Mouse (Mus musculus) kidney, embryonic 15.5 days (tissue): ENCODE data around the gene Klhdc1. TPM values are rescaled to one million over a fixed set of nuclear protein-coding genes. Genes with fewer than 3 reads are reported as not detected.

Experiments used
- ATAC-seq: fragments of 200-750 bp; cut with Nextera tagmentation; replicated peaks from 2 replicates; pipeline ENCODE4 v1.8.0; 2017; ENCODE audit warnings: moderate TSS enrichment; ENCODE audit not compliant: low FRiP score
- H3K27ac ChIP-seq: fragments of 300-500 bp; sonication (generic); 2 replicates; pipeline ENCODE4 v1.5.1; 2015; ENCODE audit warnings: mild to moderate bottlenecking, inconsistent platforms
- H3K27me3 ChIP-seq: fragments of 300-500 bp; sonication (generic); 2 replicates; pipeline ENCODE4 v1.6.1; 2015; ENCODE audit warnings: inconsistent platforms
- H3K36me3 ChIP-seq: fragments of 300-500 bp; sonication (generic); 2 replicates; pipeline ENCODE4 v1.6.1; 2015; ENCODE audit warnings: inconsistent platforms
- H3K4me1 ChIP-seq: fragments of 300-500 bp; sonication (generic); 2 replicates; pipeline ENCODE4 v1.6.1; 2015; ENCODE audit warnings: inconsistent platforms
- H3K4me2 ChIP-seq: fragments of 300-500 bp; sonication (generic); 2 replicates; pipeline ENCODE4 v1.6.1; 2015; ENCODE audit warnings: moderate library complexity, mild to moderate bottlenecking, inconsistent platforms
- H3K4me3 ChIP-seq: fragments of 300-500 bp; sonication (generic); replicated peaks from 2 replicates; pipeline ENCODE4 v1.5.1; 2015; ENCODE audit warnings: mild to moderate bottlenecking, inconsistent platforms
- H3K9ac ChIP-seq: fragments of 300-500 bp; sonication (generic); 2 replicates; pipeline ENCODE4 v1.6.1; 2015; ENCODE audit warnings: mild to moderate bottlenecking, inconsistent platforms
- H3K9me3 ChIP-seq: fragments of 300-500 bp; sonication (generic); replicated peaks from 2 replicates; pipeline ENCODE4 v1.6.1; 2016; ENCODE audit warnings: inconsistent platforms
- WGBS: fragments of 180-500 bp; shearing (Covaris S2); methylation state at CpG from one replicate; pipeline ENCODE4 v1.1.7; 2015; ENCODE audit warnings: mixed read lengths; 5-methylcytosine and 5-hydroxymethylcytosine counted together
- polyA plus RNA-seq: library from polyadenylated mRNA; unstranded; fragments of >200 nt; fragmentation: Nextera tagmentation; extraction: Ambion mirVana; gene quantifications from 2 replicates; pipeline ENCODE4 v1.2.1, GENCODE M21; 2015

The Klhdc1 gene
- polyA plus RNA-seq, 1 experiment from 2014 or later, result 7.5 TPM

GRCm38 (mm10) chr12:69283146-69283545 is 42.2 kb downstream of the Klhdc1 start:
- no peaks in the 10 kb centered on the region for H3K36me3 ChIP-seq

GRCm38 (mm10) chr12:69287535-69287934 is 46.6 kb downstream of the Klhdc1 start:
- ATAC-seq, result no peak
- H3K27ac ChIP-seq, result no peak overlapping the region
- WGBS, result 91% methylated on average over 8 of the region's 8 CpGs
- H3K9me3 ChIP-seq, result no peaks in the 10 kb centered on the region
- H3K36me3 ChIP-seq, result no peaks in the 10 kb centered on the region
- H3K4me2 ChIP-seq, result no peak overlapping the region
- no peak overlapping the region for H3K4me3 ChIP-seq
- H3K27me3 ChIP-seq, result no peaks in the 10 kb centered on the region
- no peaks in the 10 kb centered on the region for H3K4me1 ChIP-seq
- no peak overlapping the region for H3K9ac ChIP-seq

More at GRCm38 (mm10) chr12:69283146-69283545, 42.2 kb downstream of the Klhdc1 start:
- H3K4me1 ChIP-seq, result no peaks in the 10 kb centered on the region
- no peak for ATAC-seq
- no peaks in the 10 kb centered on the region for H3K9me3 ChIP-seq
- no peak overlapping the region for H3K4me2 ChIP-seq
- no peaks in the 10 kb centered on the region for H3K27me3 ChIP-seq
- H3K4me3 ChIP-seq, result no peak overlapping the region
- H3K9ac ChIP-seq, result no peak overlapping the region
- 88% methylated on average over 7 of the region's 7 CpGs for WGBS
- H3K27ac ChIP-seq, result no peak overlapping the region

GRCm38 (mm10) chr12:69288699-69289098 is 47.7 kb downstream of the Klhdc1 start:
- no peaks in the 10 kb centered on the region for H3K9me3 ChIP-seq
- H3K4me3 ChIP-seq, result no peak overlapping the region
- no peak overlapping the region for H3K27ac ChIP-seq
- no peak overlapping the region for H3K4me2 ChIP-seq
- H3K4me1 ChIP-seq, result no peaks in the 10 kb centered on the region
- H3K9ac ChIP-seq, result no peak overlapping the region
- no peaks in the 10 kb centered on the region for H3K36me3 ChIP-seq
- H3K27me3 ChIP-seq, result no peaks in the 10 kb centered on the region
- no peak for ATAC-seq
- WGBS, result 84% methylated on average over 9 of the region's 9 CpGs

GRCm38 (mm10) chr12:69292401-69292800 is 51.4 kb downstream of the Klhdc1 start:
- no peaks in the 10 kb centered on the region for H3K9me3 ChIP-seq
- ATAC-seq, result no peak
- H3K27me3 ChIP-seq, result no peaks in the 10 kb centered on the region
- H3K4me3 ChIP-seq, result no peak overlapping the region
- H3K9ac ChIP-seq, result no peak overlapping the region
- peaks cover 4% of the 10 kb centered on the region for H3K4me1 ChIP-seq
- no peak overlapping the region for H3K4me2 ChIP-seq
- no peaks in the 10 kb centered on the region for H3K36me3 ChIP-seq
- WGBS, result 86% methylated on average over 6 of the region's 6 CpGs
- H3K27ac ChIP-seq, result no peak overlapping the region

GRCm38 (mm10) chr12:69293815-69294214 is 52.8 kb downstream of the Klhdc1 start:
- no peak for ATAC-seq
- WGBS, result 61% methylated on average over 2 of the region's 2 CpGs
- Histone ChIP-seq H3K27me3 (no peaks in the 10 kb centered on the region), H3K4me3 (no peak overlapping the region), H3K9ac (no peak overlapping the region), H3K27ac (no peak overlapping the region), H3K4me2 (no peak overlapping the region), H3K4me1 (peaks cover 18% of the 10 kb centered on the region), H3K9me3 (no peaks in the 10 kb centered on the region), H3K36me3 (0 out of 2 replicates have a peak, but pooled peaks cover 5% of the 10 kb centered on the region)

GRCm38 (mm10) chr12:69294936-69295335 is 54.0 kb downstream of the Klhdc1 start:
- Histone ChIP-seq H3K9me3 (no peaks in the 10 kb centered on the region), H3K9ac (no peak overlapping the region), H3K4me2 (no peak overlapping the region), H3K27ac (no peak overlapping the region; the same call in 1 of the 2 replicates), H3K4me1 (peaks cover 29% of the 10 kb centered on the region), H3K4me3 (no peak overlapping the region), H3K36me3 (peaks cover 8% of the 10 kb centered on the region), H3K27me3 (no peaks in the 10 kb centered on the region)
- no peak for ATAC-seq
- 87% methylated on average over 2 of the region's 2 CpGs for WGBS

GRCm38 (mm10) chr12:69295651-69296050 is 54.7 kb downstream of the Klhdc1 start:
- Histone ChIP-seq H3K27ac (0 out of 2 replicates have a peak overlapping the region, but pooled peaks have one; percentile 96), H3K4me2 (peak overlapping the region; percentile 62), H3K9ac (peak overlapping the region; percentile 96; the same call in 1 of the 2 replicates), H3K4me3 (peak overlapping the region; percentile 97), H3K27me3 (no peaks in the 10 kb centered on the region), H3K36me3 (peaks cover 15% of the 10 kb centered on the region), H3K9me3 (no peaks in the 10 kb centered on the region), H3K4me1 (peaks cover 29% of the 10 kb centered on the region)
- 57% methylated on average over 4 of the region's 4 CpGs for WGBS
- no peak for ATAC-seq

GRCm38 (mm10) chr12:69296511-69297410 is 55.8 kb downstream of the Klhdc1 start, which contains the start of gene Klhdc2:
Gene Klhdc2 (plus strand): TSS chr12:69296681.
- Histone ChIP-seq H3K4me3 (peak within 1 kb of the TSS; percentile 97), H3K9ac (peak within 1 kb of the TSS; percentile 96), H3K4me2 (peak within 1 kb of the TSS; percentile 62), H3K9me3 (no peaks in the 10 kb centered on the region), H3K4me1 (peaks cover 29% of the 10 kb centered on the region), H3K27ac (peak within 1 kb of the TSS; percentile 96), H3K27me3 (no peaks in the 10 kb centered on the region), H3K36me3 (peaks cover 24% of the 10 kb centered on the region)
- ATAC-seq, result peak; percentile 96
- under 1% methylated on average over 91 of the region's 98 CpGs for WGBS

DNA sequence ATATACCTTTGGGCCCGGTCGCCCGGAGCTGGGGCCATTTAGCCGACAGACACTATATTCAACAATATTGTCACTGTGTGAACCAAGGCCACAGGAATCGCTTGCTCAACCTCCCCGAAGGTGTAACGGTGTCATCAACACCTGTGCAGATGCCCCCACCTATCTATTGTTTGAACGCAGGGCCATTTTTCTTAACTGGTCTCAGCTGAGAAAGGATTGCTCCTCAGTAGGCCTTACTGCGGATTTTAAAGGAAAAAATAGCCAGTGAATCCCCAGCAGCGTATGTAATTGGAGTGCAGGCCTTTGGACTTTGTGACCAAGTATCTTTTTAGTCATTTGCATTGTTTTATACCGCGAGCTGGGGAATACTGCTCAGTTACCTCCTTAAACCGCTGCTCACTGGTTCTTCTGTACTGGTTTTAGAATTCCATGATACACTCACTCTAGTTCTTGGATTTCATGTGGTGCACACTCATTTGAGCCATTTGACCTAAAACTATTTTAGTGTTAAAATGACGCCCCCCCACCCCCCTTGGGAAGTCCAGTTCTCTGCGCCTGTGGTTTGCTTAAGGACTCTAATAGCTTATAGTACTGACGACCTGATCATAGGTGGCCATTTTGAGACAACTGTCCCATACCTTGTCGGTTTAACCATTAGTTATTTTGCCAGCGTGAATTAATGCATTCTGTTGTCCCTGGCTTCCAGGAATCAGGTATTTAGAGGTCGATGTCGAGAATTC is 56.6 kb downstream of the Klhdc1 start:
- Histone ChIP-seq H3K27ac (peak overlapping the region; percentile 96), H3K9me3 (no peaks in the 10 kb centered on the region), H3K4me2 (peak overlapping the region; percentile 62), H3K4me1 (peaks cover 29% of the 10 kb centered on the region), H3K27me3 (no peaks in the 10 kb centered on the region), H3K9ac (peak overlapping the region; percentile 96), H3K36me3 (peaks cover 33% of the 10 kb centered on the region), H3K4me3 (peak overlapping the region; percentile 97)
- no peak for ATAC-seq
- WGBS, result 15% methylated on average over 20 of the region's 20 CpGs

DNA sequence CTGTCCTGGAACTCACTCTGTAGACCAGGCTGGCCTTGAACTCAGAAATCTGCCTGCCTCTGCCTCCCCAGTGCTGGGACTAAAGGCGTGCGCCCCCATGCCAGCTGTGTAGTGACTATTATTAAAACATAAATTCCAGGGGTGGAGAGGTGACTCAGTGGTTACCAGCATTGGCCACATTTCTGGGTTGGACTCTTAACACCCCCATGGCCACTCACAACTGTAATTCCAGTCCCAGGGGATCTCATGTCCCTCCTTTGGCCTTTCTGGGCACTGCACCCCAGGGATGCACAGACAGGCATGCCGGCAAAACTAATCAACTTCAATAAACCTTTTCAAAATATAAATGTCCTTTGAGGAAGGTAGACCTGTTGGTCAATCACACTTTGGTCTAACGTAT is 57.3 kb downstream of the Klhdc1 start:
- no peaks in the 10 kb centered on the region for H3K27me3 ChIP-seq
- peak overlapping the region; percentile 97 for H3K4me3 ChIP-seq
- peaks cover 29% of the 10 kb centered on the region for H3K4me1 ChIP-seq
- peak overlapping the region; percentile 54; the same call in 1 of the 2 replicates for H3K27ac ChIP-seq
- H3K9me3 ChIP-seq, result no peaks in the 10 kb centered on the region
- H3K4me2 ChIP-seq, result peak overlapping the region; percentile 62
- H3K36me3 ChIP-seq, result peaks cover 39% of the 10 kb centered on the region
- 91% methylated on average over 4 of the region's 4 CpGs for WGBS
- no peak for ATAC-seq
- no peak overlapping the region for H3K9ac ChIP-seq

GRCm38 (mm10) chr12:69299231-69299630 is 58.3 kb downstream of the Klhdc1 start:
- H3K9ac ChIP-seq, result peak overlapping the region; percentile 23; the same call in 1 of the 2 replicates
- peaks cover 48% of the 10 kb centered on the region for H3K36me3 ChIP-seq
- ATAC-seq, result no peak
- H3K9me3 ChIP-seq, result no peaks in the 10 kb centered on the region
- peak overlapping the region; percentile 54 for H3K27ac ChIP-seq
- peaks cover 29% of the 10 kb centered on the region for H3K4me1 ChIP-seq
- WGBS, result 23% methylated on average over 12 of the region's 12 CpGs
- H3K4me2 ChIP-seq, result peak overlapping the region; percentile 62
- no peaks in the 10 kb centered on the region for H3K27me3 ChIP-seq
- H3K4me3 ChIP-seq, result peak overlapping the region; percentile 1; the same call in 1 of the 2 replicates

- Histone ChIP-seq H3K27me3 (no peaks in the 10 kb centered on the region), H3K4me2 (no peak overlapping the region), H3K4me3 (no peak overlapping the region), H3K9ac (no peak overlapping the region), H3K27ac (no peak overlapping the region), H3K36me3 (peaks cover 52% of the 10 kb centered on the region), H3K4me1 (peaks cover 29% of the 10 kb centered on the region), H3K9me3 (no peaks in the 10 kb centered on the region)
- ATAC-seq, result no peak
- WGBS, result 83% methylated on average over 3 of the region's 3 CpGs
Measured at GRCm38 (mm10) chr12:69299831-69300230, 58.9 kb downstream of the Klhdc1 start.
